Mouse (Mus musculus) gastrocnemius, adult 8-10 months (tissue): ENCODE results near the gene Dock11. TPM values are rescaled to one million over a fixed set of nuclear protein-coding genes. Genes with fewer than 3 reads are reported as not detected.

Experiments used
- DNase-seq, 2 experiments: peaks; one replicate each; pipeline ENCODE4 v3.0.0; 2022; ENCODE audit warnings: low spot score in 2 of 2
- total RNA-seq, 4 experiments: library from RNA; stranded (reverse); gene quantifications; 2 replicates each; pipeline ENCODE4 v1.2.4; 2022

The Dock11 gene
- total RNA-seq: 1 to 10 TPM; 1.5 to 3.2 (median 2.3) TPM

DNA sequence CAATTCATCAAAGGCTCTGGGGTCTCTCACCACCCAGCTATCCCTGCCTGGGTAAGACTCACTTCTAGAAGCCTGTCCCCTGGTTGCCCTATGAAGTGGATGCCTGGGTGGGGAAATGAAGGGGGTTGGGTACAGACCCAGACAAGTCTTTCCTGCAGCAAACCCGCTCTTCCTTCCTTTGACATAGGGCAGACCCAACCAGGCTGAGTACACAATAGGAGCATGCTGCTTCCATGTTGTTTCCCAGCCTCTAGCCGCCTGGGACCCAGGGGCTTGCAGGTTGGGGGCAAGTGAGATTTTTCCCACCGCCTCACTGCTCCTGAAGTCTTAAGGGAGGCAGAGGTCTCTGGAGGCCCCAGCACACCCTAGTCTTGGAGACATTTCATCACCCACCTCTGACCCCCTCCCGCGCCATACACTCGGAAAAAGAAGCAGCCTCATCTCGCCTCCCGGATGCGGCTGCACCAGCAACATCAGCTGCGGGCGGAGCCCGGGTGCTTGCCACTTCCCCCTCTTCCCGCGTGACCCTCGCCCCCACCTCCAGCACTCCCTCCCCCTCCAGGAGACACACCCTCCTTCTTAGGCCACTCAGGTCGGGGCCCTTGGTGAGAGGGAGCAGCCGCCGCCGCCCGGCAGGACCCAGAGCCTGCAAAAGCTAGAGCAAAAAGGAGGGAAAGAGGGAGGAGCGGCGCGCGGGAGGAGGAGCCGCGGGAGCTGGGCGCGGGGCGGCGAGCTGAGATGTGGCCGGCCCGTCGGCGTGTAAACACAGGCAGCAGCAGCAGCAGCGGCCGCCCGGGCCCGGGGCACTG is at the start of gene Dock11:
TSS of gene Dock11 (plus strand) at position 746 of the 809 bp plus-strand sequence.
- peak; percentile 31 to 51 for DNase-seq

- DNase-seq: no peak
Observed at GRCm38 (mm10) chrX:35879703-35880102, 8.9 kb upstream of the Dock11 start.

DNA sequence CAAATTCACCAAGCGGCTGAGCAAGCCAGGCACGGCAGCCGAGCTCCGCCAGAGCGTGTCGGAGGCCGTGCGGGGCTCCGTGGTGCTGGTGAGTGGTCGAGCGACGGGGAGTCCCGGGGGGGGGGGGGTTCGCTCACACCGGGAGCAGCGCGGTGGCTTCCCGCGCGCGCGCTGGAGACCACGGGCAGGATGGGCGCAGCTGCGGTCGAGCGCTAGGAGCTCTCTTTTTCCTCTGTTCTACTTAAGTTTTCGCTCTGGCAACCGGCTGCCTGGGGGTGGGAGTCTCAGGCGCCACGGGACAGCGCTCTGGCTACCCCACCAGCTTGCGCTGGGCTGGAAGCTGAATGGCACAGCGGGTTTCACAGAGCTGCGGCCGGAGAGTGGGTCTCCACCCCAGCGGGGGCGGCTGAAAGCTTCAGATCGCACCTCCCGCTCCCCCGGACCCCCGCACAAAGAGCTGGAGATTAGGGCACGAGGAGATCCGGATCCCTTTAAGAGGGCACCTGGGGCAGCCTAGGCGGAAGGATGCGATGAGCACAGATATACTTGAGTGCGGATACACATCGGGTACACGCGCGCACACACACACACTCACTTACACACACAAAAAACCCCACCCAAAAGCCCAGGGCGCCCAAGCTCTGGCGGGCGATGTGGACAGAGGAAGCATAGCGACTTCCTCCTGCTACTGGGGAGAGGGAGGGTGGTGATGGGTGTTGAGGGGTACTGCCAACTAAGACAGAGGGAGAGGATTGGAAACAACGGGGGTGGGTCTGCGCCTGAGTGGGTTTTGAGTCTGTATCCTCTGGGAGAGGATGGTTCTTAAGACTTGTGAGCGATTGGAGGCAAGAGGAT is 540 bp downstream of the Dock11 start:
- no peak for DNase-seq

DNA sequence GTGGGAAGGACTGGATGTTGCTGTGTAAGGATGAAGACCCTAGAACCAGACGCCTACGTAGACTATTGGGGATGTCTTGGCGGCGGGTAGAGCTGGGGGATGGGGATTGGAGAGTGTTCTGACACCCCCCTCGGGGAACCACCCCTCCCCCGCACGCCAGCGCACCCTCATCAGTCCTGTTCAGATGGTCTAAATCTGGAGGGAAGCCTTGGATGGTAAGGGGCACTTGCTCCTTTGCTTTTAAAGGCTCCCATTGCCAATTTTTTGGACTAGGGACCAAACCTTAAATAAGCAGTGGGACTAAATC is 1.1 kb downstream of the Dock11 start:
- no peak for DNase-seq

- DNase-seq: no peak
Observed at GRCm38 (mm10) chrX:35891534-35892125, 3.0 kb downstream of the Dock11 start.

- DNase-seq: no peak
Observed at GRCm38 (mm10) chrX:35892377-35892776, 3.7 kb downstream of the Dock11 start.

DNA sequence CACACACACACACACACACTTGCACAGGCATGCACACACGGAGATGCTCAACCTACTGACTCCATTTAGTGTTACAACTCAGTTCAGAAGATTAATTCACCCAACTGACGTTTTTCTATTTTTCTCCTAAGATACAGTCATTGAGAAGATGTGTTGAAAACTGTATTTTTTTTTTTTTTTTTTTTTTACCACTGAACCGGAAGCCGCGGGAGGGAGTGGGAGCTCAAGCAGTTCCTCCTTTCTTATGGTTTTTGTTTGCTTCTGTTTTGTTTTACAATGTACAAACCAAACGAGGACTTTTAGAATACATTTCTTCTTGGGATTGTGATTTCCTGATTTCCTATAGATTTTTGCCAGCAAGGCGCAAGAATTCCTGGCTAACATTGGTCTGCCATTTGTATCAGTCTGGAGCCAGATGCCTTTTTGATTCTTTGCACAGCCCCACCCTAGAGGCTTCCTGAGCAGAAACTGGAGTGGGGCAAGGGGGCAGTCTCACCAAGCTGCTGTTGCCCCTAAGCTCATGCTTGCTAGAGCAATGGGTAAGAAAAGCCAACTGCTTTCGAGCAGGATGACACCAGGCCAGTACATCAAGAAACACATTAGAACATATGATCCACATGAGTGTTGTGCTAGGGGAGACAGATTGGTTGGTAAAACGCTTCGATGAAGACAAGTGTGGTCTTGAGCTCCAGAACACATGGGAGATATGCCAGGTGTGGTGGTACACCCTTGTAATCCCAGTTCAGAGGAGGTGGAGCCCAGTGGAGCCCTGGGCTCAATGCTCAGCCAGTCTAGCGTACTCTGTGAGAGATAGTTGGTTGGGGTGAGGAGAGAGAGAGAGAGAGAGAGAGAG is 9.2 kb downstream of the Dock11 start:
- no peak for DNase-seq

DNA sequence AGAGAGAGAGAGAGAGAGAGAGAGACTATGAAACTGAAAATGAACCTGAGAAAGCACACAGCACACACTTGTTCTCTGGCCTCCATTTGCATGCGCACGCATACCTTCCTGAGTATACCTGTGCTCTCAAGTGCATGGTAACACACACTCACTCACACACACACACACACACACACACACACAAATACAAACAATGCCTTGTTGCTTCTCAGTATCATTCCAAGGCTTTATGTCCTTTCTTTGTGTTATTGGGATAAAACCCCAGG is 9.8 kb downstream of the Dock11 start:
- no peak for DNase-seq

DNA sequence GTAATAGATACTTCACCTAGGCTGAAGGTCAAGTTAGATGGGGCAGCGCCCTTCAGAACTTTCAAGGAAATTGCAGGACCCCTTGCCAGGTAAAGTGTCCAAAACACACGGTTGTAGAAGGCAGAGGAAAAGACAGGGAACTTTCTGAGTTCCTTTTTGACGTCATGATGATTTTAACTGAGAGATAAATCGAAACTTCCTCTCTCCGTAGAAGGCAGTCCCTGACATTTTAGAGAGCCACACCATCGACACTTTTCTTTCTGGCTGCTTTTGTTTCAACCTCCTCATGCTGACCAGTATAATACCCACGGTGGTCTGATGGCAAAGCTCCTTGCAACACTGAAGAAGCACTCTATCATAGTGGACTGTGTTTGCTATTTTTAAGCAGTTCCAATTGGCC is 15.7 kb downstream of the Dock11 start:
- no peak for DNase-seq

GRCm38 (mm10) chrX:35906696-35907330 is 18.2 kb downstream of the Dock11 start:
- DNase-seq: peak in 1 of 2 experiments; percentile 45

DNA sequence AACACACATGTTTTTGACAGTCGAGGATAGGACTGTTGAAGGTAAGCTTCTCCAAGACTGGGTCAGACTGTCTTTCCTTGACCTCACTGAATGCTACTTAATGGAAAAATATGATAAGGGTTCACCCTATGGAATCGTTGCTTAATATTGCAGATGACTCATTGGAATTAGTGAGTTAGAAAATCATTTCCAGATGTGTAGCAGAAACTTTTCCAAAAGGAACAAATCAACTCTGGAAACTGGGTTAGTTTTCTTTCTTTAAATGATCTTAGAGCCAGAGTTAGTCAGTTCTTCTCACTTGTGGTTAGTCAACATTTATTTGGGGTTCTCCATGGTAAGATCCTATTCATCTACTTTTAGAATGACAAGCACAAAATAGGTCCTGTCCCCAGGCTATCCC is 30.9 kb downstream of the Dock11 start:
- no peak for DNase-seq

- DNase-seq: no peak
Observed at GRCm38 (mm10) chrX:35920096-35920607, 31.5 kb downstream of the Dock11 start.

DNA sequence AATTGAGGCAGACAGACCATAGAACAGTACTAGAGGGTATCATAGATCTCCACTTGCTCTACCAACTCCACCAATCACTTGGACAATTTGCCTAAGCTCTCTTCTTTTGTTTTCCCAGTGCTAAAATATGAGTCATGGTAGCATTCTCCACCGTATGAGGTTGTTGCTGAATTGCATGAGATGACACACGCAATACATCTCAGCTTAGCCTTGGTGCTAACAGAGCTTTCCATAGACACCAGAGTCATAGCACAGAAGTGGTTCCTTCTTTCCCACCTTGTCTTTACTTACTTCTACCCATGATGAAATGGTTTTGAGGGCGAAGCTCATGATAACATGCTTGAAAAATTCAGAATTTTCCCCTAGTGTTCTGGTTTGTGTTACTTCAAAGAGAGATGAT is 33.3 kb downstream of the Dock11 start:
- DNase-seq: no peak

DNA sequence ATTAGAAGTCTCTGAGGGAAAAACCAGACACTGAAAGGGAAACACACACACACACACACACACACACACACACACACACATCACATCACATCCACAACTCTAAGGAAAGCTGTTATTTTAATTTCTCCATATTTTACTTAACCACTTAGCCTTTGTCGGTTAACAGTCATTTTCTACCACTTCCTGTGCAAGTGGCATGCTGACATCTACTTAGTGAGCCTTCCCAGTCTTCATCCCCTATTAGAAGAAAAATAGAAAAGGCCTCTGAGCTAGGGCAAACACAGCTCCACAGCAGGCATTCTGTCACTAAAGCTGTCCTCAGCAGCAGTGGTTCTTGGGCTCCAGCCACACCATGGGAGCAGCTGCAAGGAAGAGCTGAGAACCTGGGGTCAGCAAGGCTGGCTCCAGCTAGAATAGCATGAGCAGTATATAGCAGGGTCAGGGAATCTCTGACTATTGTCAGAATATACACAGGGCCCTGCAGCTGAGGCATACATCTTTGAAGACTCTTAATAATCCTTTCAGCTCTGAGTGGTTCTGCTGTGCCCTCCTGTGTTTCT is 36.2 kb downstream of the Dock11 start:
- DNase-seq: no peak

- DNase-seq: no peak
Observed at GRCm38 (mm10) chrX:35930094-35930933, 41.7 kb downstream of the Dock11 start.

DNA sequence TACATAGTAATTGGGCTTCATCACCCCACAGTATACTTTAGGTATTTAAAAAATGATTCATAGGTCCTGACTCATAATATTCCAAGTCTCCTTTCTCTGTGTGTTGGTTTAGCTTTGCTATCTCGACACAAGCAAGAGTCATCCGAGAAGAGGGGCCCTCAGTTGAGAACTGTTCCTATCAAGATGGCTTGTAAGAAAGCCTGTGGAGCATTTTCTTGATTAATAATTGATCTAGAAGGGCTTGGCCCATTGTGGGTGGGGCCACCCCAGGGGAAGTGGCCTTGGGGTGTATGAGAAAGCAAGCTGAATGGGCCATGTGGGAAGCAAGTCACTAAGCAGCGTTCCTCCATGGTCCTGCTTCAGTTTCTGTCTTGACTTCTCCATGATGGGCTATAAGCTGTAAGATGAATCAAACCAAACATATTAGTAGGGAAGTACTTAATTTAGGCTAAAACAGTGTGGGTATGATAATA is 42.3 kb downstream of the Dock11 start:
- no peak for DNase-seq

GRCm38 (mm10) chrX:35931945-35932344 is 43.3 kb downstream of the Dock11 start:
- no peak for DNase-seq

DNA sequence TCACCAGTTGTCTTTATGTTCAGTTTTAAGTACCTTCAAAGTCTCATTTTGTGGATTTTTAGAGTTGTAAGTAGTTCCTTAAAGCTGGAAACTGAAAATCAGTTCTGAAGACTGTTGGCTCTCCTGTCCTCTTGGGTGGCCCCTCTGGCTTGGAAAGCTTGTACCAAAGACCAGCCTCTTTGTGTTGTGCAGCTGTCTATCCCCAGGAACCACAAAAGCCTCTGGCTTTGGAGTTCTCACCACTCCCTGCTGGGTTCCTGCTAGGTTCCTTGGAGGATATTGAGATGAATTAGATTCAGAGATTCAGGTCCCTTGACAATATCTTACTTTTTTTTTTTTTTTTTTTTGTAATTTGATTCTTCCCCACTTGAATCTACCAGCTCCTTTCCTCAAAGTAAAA is 44.3 kb downstream of the Dock11 start:
- DNase-seq: no peak

GRCm38 (mm10) chrX:35938112-35938511 is 49.5 kb downstream of the Dock11 start:
- DNase-seq: no peak

DNA sequence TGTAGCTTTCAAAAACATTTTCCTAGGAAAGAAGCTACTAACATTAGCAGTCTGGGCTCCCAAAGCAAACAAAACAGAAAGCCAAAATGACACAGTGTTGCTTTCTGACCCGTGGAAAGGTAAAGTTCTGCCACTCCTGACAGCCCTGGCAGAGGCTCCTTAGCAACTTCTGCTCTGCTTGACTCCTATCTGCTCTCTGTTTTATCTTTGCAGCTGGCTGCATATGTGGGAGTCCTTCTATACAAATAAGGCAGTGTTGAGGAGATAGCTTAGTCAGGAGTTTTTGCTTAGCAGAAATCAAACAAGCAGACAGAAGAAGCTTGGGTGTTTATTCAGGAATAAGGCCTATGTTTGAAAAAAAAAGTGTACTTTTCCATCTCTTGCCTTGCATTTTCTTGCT is 57.8 kb downstream of the Dock11 start:
- DNase-seq: no peak
